Comparison of ENCODE assay signal across 9 mouse cellular contexts in genomic region chr2:178117946-178118345, GRCm38 (mm10). TPM values are rescaled to one million over a fixed set of nuclear protein-coding genes. Genes with fewer than 3 reads are reported as not detected.
DNase-seq lines count a peak whose midpoint lies in the region; ATAC-seq and TF ChIP-seq lines count a peak whose summit lies in the region.
"Had no signal": no experiment of that assay in that cellular context is flagged by ENCODE, and none has a peak within 500 bp of the region (broad histone marks: within the 10 kb centered on the region; RNA-seq: fewer than 3 reads in every experiment).

No protein-coding gene starts in this region.

- H3K27ac ChIP-seq in gastrocnemius, adult 2 months = no peak overlapping the region
- H3K27ac ChIP-seq in forebrain, embryonic 16.5 days (ENCODE audit: low read length) = no peak overlapping the region
- no peak overlapping the region for H3K27ac ChIP-seq in left cerebral cortex, adult 2 months
- H3K27ac ChIP-seq in midbrain, embryonic 13.5 days = no peak overlapping the region

- no peaks in the 10 kb centered on the region for H3K9me3 ChIP-seq in forebrain, embryonic 16.5 days (ENCODE audit: control insufficient read depth, low read length)
- H3K9me3 ChIP-seq in midbrain, embryonic 13.5 days = no peaks in the 10 kb centered on the region

- H3K27me3 ChIP-seq in forebrain, embryonic 16.5 days (replicated peaks; ENCODE audit: control insufficient read depth, insufficient read depth, low read length) = peaks cover 14% of the 10 kb centered on the region
- H3K27me3 ChIP-seq in midbrain, embryonic 13.5 days = peaks cover 31% of the 10 kb centered on the region

- H3K4me3 ChIP-seq in gastrocnemius, adult 2 months = no peak overlapping the region
- H3K4me3 ChIP-seq in forebrain, embryonic 16.5 days (replicated peaks; ENCODE audit: low read length) = no peak overlapping the region
- no peak overlapping the region for H3K4me3 ChIP-seq in left cerebral cortex, adult 2 months
- H3K4me3 ChIP-seq in midbrain, embryonic 13.5 days (replicated peaks) = no peak overlapping the region

- intact Hi-C loops in gastrocnemius, adult 2 months (cut with DNase I) = no loop called here
- intact Hi-C loops in left cerebral cortex, adult 2 months (cut with DNase I) = loop anchor here (5.0 kb wide), 1 partner anchor 219 kb away; no protein-coding TSS in a partner anchor

- H3K4me1 ChIP-seq in forebrain, embryonic 16.5 days (replicated peaks; ENCODE audit: control insufficient read depth, insufficient read depth, low read length) = peaks cover 11% of the 10 kb centered on the region
- H3K4me1 ChIP-seq in midbrain, embryonic 13.5 days (replicated peaks) = peaks cover 19% of the 10 kb centered on the region

- ATAC-seq in forebrain, embryonic 16.5 days = peak; percentile 52
- ATAC-seq in midbrain, embryonic 13.5 days = peak; percentile 10; the same call in 1 of the 2 replicates
- ATAC-seq: Patski had no signal

- no peaks in the 10 kb centered on the region for H3K36me3 ChIP-seq in forebrain, embryonic 16.5 days (ENCODE audit: control insufficient read depth, insufficient read depth)
- no peaks in the 10 kb centered on the region for H3K36me3 ChIP-seq in midbrain, embryonic 13.5 days

- DNase-seq in gastrocnemius, adult 2 months = peak; percentile 51
- DNase-seq in gastrocnemius, postnatal 25 days = no peak
- DNase-seq in A20 (ENCODE audit: low read depth, low spot score) = peak; percentile 61
- peak; percentile 12 for DNase-seq in c-Kit-positive CD71-positive TER-119-positive erythroid progenitor cells, embryonic 14.5 days (ENCODE audit: low spot score)
- DNase-seq in left cerebral cortex, adult 2 months (ENCODE audit: extremely low spot score in 1 of 2, low spot score in 2 of 2) = peak; percentile 65 to 66
- DNase-seq in thymus, postnatal 25 days = peak; percentile 16

- peak; percentile 62 for TF ChIP-seq CTCF in gastrocnemius, adult 2 months (IDR thresholded peaks at IDR 0.05)
- TF ChIP-seq CTCF in left cerebral cortex, adult 2 months (IDR thresholded peaks at IDR 0.05) = peak; percentile 77

- 31% methylated on average over 12 of the region's 12 CpGs for WGBS in forebrain, embryonic 16.5 days
- WGBS in midbrain, embryonic 13.5 days = 23% methylated on average over 12 of the region's 12 CpGs

- no peak overlapping the region for H3K4me2 ChIP-seq in forebrain, embryonic 16.5 days (ENCODE audit: low read length)
- H3K4me2 ChIP-seq in midbrain, embryonic 13.5 days (replicated peaks) = no peak overlapping the region

- H3K9ac ChIP-seq in forebrain, embryonic 16.5 days (replicated peaks; ENCODE audit: low read depth, low read length) = no peak overlapping the region
- no peak overlapping the region for H3K9ac ChIP-seq in midbrain, embryonic 13.5 days (replicated peaks)

RNA-seq across cellular contexts. Expression of gene Phactr3, which starts 0.8 kb away (rescaled TPM):
- under 1 TPM in 1 of 2 experiments, not detected in 1; 0.11 TPM for total RNA-seq in gastrocnemius, adult 2 months (2021)
- not detected for total RNA-seq in gastrocnemius, postnatal 25 days (2021)
- 59.8 and 71.8 TPM in 2 replicates for polyA plus RNA-seq in forebrain, embryonic 16.5 days (2015; fragmentation: Nextera tagmentation; extraction: Ambion mirVana)
- 100 to 1,000 TPM; 143 to 156 TPM for total RNA-seq in left cerebral cortex, adult 2 months (2021)
- polyA plus RNA-seq in midbrain, embryonic 13.5 days (2015; fragmentation: Nextera tagmentation; extraction: Ambion mirVana) = 37.8 and 39.6 TPM in 2 replicates
- polyA plus RNA-seq: Patski had no signal

RNA-seq across cellular contexts. Expression of gene Zfp931, which starts 39.7 kb away (rescaled TPM):
- total RNA-seq in gastrocnemius, adult 2 months (2021) = 10 to 100 TPM in 1 of 2 experiments, 1 to 10 TPM in 1; 9.5 to 13.9 TPM
- 10 to 100 TPM in 1 of 2 experiments, 1 to 10 TPM in 1; 9.3 to 11.1 TPM for total RNA-seq in gastrocnemius, postnatal 25 days (2021)
- polyA plus RNA-seq in forebrain, embryonic 16.5 days (2015; fragmentation: Nextera tagmentation; extraction: Ambion mirVana) = 14.5 and 16.9 TPM in 2 replicates
- 10 to 100 TPM; 21.3 to 21.4 TPM for total RNA-seq in left cerebral cortex, adult 2 months (2021)
- polyA plus RNA-seq in midbrain, embryonic 13.5 days (2015; fragmentation: Nextera tagmentation; extraction: Ambion mirVana) = 12.6 and 15.5 TPM in 2 replicates

Comparison
In these comparisons a context has a peak if more than half of its experiments do, and no peak if none do; other contexts are left out.
1. RNA of gene Phactr3, which starts 0.8 kb away (total RNA-seq): 143 to 156 TPM in left cerebral cortex, adult 2 months; 0.11 TPM in gastrocnemius, adult 2 months and not detected in gastrocnemius, postnatal 25 days; every median in the first group is over 100 times any median in the second.